Mouse (Mus musculus): ENCODE data around the gene Ndufs7.

GRCm38 (mm10) chr10:80261585-80261968 lies 12.7 kb downstream of the Ndufs7 start:
- TF ChIP-seq CTCF (IDR thresholded peaks at IDR 0.05; ENCODE audit: extremely low read depth, insufficient read depth, insufficient read length, insufficient replicate concordance) (no peak), POLR2A (IDR thresholded peaks at IDR 0.05; ENCODE audit: low read depth, low read length) (no peak; the same call in 1 of the 2 replicates)

All from spleen, adult 2 months (tissue).